Mouse (Mus musculus): ENCODE results near the gene Myb.
A peak's percentile ranks its signal among the peaks of the same experiment; 100 is the strongest.

Myb gene

GRCm38 (mm10) chr10:21160537-21161358 is at the start of gene Myb:
Gene Myb (minus strand): TSS chr10:21160984.
- DNase-seq = peak; percentile 36 to 63

GRCm38 (mm10) chr10:21207378-21207777 is 46.6 kb upstream of the Myb start:
- no peak for DNase-seq

DNA sequence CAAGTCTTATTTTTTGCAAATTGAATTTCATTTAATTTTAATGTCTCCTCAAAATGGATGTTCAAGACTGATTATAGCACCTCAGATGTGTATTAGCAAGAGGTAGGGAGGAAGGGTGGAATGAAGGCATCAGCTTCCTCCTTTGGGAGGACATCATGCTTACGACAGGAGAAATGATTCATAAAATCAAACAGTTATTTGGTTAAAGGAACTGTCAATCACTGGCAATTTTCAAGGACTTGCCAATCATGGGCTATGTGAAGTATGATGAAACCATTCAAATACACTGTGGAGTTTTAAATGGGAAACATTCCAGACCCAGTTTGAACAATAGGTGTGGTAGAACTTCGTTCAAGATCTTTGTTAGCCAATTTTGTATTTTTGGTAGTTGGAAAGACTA is 45.4 kb upstream of the Myb start:
- no peak for DNase-seq

GRCm38 (mm10) chr10:21204496-21205085 is 43.8 kb upstream of the Myb start:
- DNase-seq = no peak

GRCm38 (mm10) chr10:21203886-21204285 is 43.1 kb upstream of the Myb start:
- DNase-seq = no peak

DNA sequence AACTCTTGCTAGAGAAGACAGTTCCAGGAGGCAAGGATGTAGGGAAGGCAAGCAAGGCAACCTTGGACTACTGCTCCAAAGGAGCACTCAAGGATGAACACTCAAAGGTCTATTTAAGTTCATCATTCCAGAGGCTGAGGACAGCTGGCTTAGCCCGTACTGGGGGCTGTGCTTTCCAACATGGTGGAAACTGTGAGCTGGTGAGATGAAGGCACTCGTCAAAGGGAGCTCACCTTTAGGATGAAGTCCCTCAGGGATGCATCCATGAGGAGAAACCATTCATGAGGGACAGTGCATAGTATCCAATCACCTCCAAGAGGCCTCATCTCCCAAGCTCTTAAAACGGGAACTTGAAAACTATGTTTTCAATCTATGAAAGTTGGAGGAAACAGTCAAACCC is 42.7 kb upstream of the Myb start:
- no peak for DNase-seq

- no peak for DNase-seq
Observed at GRCm38 (mm10) chr10:21200761-21201160, 40.0 kb upstream of the Myb start.

GRCm38 (mm10) chr10:21200322-21200721 is 39.5 kb upstream of the Myb start:
- no peak for DNase-seq

DNA sequence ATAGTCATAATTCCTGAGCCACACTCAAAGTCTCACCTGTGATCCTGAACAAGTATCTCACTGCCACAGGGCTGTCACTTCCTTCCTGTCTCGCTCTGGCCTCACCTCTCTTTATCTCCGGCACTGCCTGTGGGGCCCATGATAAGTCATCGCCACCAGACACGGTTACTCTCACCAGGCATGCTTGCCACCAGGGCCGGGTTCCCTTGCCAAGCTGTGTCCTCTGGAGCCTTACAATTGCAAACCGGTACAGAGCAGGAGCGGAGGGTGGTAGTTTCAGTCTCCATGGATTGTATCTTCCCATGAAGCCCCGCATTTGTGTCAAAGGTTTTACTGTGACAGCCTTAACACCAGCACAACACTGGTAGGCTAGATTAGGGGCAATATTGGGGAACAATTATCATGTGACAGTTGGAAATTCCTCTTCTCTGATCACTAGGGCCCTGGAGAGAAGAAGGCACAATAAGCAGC is 35.9 kb upstream of the Myb start:
- no peak for DNase-seq

DNA sequence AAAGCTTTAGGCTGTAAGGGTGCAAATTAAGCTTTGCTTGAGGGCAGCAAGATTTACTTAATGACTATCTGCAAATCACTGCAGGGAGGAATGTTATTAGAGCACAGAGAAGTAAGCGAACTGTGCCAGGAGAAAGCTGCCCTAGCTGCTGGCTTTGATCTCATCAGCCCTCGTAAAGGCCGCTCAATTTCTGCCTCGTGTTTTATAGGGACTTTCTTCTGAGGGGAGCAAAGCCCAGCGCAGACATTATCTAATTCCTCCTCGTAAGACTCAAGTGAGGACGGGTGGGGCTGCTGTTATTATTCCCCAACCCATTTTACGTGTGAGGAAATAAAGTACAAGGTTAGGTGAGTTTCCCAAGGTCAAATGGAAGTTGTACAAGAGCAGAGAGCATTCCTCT is 34.8 kb upstream of the Myb start:
- DNase-seq = no peak

DNA sequence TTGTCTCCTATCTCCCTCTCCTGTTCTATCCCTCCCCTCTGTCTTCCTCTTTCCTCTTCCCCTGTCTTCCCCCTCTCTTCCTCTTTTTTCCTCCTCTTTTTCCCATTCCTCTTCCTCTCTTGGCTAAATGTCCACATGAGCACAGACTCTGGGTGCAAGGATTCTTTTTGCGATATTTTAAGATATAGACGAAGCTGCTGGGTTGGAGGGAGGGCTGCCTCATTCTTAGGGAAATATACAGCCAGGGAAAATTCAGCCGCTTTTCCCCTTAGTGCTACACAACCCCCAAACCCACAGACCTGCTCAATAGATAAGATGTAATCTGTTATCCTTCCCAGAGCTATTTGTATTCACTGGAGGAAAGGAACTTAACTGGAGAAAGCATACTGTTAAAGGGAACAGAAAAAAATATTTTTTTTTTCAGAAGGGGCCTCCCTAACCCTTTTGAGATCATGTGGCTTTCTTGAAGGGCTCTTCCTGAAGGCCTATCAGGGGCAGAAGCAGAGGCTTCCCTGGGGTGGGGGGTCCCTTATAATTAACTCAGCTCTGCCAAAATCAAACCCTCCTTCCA is 33.2 kb upstream of the Myb start:
- no peak for DNase-seq

DNA sequence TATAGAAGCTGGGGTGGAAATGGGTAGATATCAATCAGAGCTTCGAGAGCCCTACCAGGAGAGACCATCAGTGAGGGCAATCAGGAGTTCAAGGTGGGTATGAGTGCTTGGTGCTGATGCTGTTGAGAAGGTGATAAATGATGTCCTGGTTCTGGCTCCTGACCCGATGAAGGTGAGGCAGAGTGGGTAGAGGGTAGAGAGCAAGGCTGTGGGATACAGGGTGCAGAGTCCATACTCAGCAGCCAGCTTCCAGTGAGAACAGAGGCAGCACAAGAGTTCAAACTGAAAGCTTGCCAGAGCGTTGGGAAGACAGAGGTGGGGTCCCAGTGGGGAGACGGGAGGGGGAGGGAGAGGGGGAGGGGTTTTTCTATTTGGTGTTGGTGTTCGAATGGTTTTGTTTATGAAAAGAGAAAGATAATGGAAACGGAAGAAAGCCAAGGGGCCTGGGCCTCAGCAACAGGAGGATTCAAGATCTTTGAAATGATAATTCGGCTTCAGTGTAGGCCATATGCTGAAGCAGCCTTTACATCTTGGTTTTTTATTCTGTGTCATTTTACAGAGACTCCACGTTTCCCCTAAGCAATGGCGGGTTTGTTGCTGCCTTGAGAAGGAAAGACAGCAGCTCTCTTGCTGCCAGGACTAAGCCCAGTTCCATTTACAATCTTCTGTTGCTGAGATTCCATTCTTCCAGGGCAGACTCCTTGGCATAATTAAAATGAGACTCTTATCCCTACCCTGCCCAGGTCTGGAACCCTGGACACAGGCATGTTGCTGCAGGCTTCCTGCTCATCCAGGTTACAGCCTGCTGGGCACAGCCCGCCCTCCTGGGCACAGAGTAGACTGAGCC is 32.5 kb upstream of the Myb start:
- no peak for DNase-seq

GRCm38 (mm10) chr10:21192436-21192835 is 31.7 kb upstream of the Myb start:
- DNase-seq = no peak

- no peak for DNase-seq
Observed at GRCm38 (mm10) chr10:21189756-21190397, 29.1 kb upstream of the Myb start.

DNA sequence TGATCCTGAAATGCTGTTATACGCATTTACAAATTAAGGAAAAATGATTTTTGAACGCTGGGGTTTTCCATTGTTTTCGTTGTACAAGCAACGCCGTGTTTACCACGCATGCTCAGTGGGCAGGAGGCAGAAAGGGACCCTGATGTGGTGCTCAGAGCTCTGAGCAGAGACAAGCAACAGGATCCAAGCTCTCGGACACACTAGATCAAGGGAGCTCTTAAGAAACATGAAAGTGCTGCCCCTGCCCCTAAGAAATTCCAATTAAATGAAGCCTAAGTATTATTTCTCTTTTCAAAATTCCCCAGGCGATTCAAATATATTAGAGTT is 28.5 kb upstream of the Myb start:
- no peak for DNase-seq

- peak; percentile 53 to 60 for DNase-seq
Observed at GRCm38 (mm10) chr10:21188564-21189274, 27.9 kb upstream of the Myb start.

- DNase-seq = no peak
Observed at GRCm38 (mm10) chr10:21187847-21188246, 27.1 kb upstream of the Myb start.

DNA sequence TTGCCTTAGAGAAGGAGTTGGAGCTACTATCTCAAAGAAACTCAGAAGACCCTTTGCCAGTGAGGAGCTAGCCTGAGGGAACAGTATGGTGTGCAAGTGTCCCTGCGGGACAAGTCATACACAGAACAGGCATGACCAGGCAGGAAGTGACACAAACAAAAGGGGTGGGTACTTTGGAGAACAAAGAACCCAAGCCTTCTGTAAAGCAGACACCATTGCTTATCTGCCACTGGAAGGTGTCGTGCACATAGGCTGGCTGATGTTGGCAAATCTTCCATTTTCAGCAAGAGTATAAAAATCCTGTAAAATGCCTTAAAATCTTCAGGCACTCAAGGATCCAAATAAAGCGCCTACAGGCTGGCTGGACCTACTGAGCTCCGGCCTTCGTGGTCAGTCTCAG is 25.9 kb upstream of the Myb start:
- DNase-seq = no peak

GRCm38 (mm10) chr10:21178711-21179110 is 17.9 kb upstream of the Myb start:
- no peak for DNase-seq

DNA sequence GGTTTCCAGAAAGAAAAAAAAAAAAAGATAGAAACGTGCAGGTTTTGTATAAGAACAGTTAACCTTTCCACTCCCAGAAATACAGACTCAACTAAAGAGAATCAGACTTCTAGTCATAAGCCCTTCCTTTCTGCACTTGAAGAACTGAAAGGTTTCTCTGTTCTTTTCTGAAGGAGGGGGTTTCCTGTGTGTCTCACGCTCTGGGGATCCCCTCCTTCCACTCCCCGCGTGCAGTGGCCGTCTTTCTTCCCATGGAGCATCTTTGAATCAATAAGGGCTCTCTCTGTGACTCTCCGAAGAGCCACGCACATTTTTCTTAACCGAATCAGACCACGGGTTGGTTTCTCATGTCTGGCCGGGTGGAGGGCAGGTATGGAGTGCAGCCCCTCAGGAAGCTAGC is 17.5 kb upstream of the Myb start:
- DNase-seq = no peak

GRCm38 (mm10) chr10:21172650-21173200 is 11.9 kb upstream of the Myb start:
- DNase-seq = no peak

DNA sequence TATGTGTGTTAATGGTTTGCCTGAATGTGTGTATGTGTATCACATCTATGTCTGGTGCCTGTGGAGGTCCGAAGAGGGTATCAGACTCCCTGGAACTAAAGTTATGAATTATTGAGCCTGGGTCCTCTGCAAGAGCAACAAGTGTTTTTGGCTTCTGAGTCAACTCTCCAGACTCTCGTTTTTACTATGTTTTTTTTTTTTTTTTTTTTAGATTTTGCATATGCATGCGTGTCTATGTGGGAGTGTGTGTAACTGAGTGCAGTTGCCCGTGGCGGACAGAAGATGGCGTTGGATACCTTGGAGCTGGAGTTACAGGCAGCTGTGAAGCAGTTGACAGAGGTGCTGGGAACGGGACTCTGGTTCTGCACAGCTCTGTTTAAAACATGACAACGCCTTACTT is 7.7 kb upstream of the Myb start:
- DNase-seq = no peak

All from cerebellum, adult 18-20 months (tissue).